Mouse (Mus musculus) spleen, adult 18-20 months (tissue): Measurements from ENCODE around the gene Tmem50a.
"Not testable (repeated sequence)": the region's sequence is repeated elsewhere in the genome, so short reads cannot be mapped to it uniquely, and the experiment has no call there.

Experiments used
- DNase-seq, 2 experiments: peaks; one replicate each; pipeline ENCODE4 v3.0.0; 2022; ENCODE audit warnings: mixed read lengths in 2 of 2

The Tmem50a gene

GRCm38 (mm10) chr4:134922925-134923244 lies 8.1 kb upstream of the Tmem50a start:
- peak; percentile 60 to 64 for DNase-seq

- DNase-seq: no peak
Measured at GRCm38 (mm10) chr4:134922111-134922924, 7.5 kb upstream of the Tmem50a start.

GRCm38 (mm10) chr4:134921703-134922102 lies 6.9 kb upstream of the Tmem50a start:
- no peak for DNase-seq

GRCm38 (mm10) chr4:134920631-134921030 lies 5.8 kb upstream of the Tmem50a start:
- DNase-seq: no peak

GRCm38 (mm10) chr4:134919733-134920540 lies 5.1 kb upstream of the Tmem50a start:
- DNase-seq: peak; percentile 33 to 41

GRCm38 (mm10) chr4:134918381-134918780 lies 3.6 kb upstream of the Tmem50a start:
- peak; percentile 55 to 57 for DNase-seq

- no peak for DNase-seq
Measured at GRCm38 (mm10) chr4:134917194-134917593, 2.4 kb upstream of the Tmem50a start.

GRCm38 (mm10) chr4:134915223-134916050 lies 613 bp upstream of the Tmem50a start:
- no peak for DNase-seq

GRCm38 (mm10) chr4:134914122-134914863 lies 531 bp downstream of the Tmem50a start:
- DNase-seq: no peak

- DNase-seq: peak; percentile 58 to 83
Measured at GRCm38 (mm10) chr4:134913413-134913812, 1.4 kb downstream of the Tmem50a start.

GRCm38 (mm10) chr4:134911406-134911805 lies 3.4 kb downstream of the Tmem50a start:
- not testable (repeated sequence) for DNase-seq

- DNase-seq: no peak
Measured at GRCm38 (mm10) chr4:134903046-134903445, 11.8 kb downstream of the Tmem50a start.

GRCm38 (mm10) chr4:134901126-134901525 lies 13.7 kb downstream of the Tmem50a start:
- DNase-seq: no peak

- DNase-seq: no peak
Measured at GRCm38 (mm10) chr4:134897256-134897655, 17.6 kb downstream of the Tmem50a start.

- DNase-seq: peak in 1 of 2 experiments; percentile 57
Measured at GRCm38 (mm10) chr4:134892096-134892495, 22.7 kb downstream of the Tmem50a start.

- no peak for DNase-seq
Measured at GRCm38 (mm10) chr4:134884364-134884763, 30.5 kb downstream of the Tmem50a start.

GRCm38 (mm10) chr4:134883808-134884207 lies 31.0 kb downstream of the Tmem50a start:
- DNase-seq: no peak

- DNase-seq: peak in 1 of 2 experiments; percentile 55
Measured at GRCm38 (mm10) chr4:134883266-134883665, 31.6 kb downstream of the Tmem50a start.

GRCm38 (mm10) chr4:134880041-134880440 lies 34.8 kb downstream of the Tmem50a start:
- DNase-seq: no peak

GRCm38 (mm10) chr4:134879410-134879981 lies 35.3 kb downstream of the Tmem50a start:
- peak; percentile 44 to 76 for DNase-seq

GRCm38 (mm10) chr4:134876171-134876570 lies 38.7 kb downstream of the Tmem50a start:
- no peak for DNase-seq

GRCm38 (mm10) chr4:134871950-134872349 lies 42.9 kb downstream of the Tmem50a start:
- no peak for DNase-seq
